Comparison of ENCODE assay signal across 19 mouse cellular contexts in the genomic region with DNA sequence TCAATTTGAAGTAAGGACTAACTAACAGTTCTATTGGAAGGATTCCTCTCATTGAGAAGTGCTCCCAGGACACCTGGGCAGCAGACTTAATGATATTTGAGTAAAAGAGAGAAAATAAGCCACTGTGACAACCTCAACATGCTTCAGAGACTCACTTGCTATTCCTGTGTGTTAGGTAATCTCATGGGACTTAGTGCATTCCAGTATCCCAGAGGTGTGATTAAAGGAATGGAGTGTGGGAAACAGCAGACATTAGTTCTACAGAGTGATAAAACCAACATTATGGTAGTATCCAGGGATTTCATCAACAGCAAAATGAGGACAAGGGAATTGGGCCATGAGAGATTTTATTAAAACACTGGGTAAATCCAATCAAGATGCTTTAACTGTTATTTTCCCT.
"Had no signal": no experiment of that assay in that cellular context is flagged by ENCODE, and none has a peak within 500 bp of the region (broad histone marks: within the 10 kb centered on the region; RNA-seq: fewer than 3 reads in every experiment).

No protein-coding gene starts in this region.

- DNase-seq: liver, embryonic 13.5 days; liver, postnatal 0 days; lung, adult 2 months; lung, postnatal 14 days; lung, postnatal 36 days; midbrain, embryonic 14.5 days; right cerebral cortex, postnatal 14 days; thymus, adult 2 months; thymus, postnatal 25 days; thymus, postnatal 4 days had no signal

- H3K4me3 ChIP-seq: liver, embryonic 13.5 days; liver, embryonic 15.5 days; lung, embryonic 15.5 days; megakaryocyte, embryonic 14.5 days; stomach, embryonic 15.5 days had no signal

- ATAC-seq: liver, postnatal 0 days; lung, postnatal 0 days; midbrain, embryonic 16.5 days had no signal

- H3K27me3 ChIP-seq: liver, embryonic 13.5 days; liver, embryonic 15.5 days; lung, embryonic 15.5 days; megakaryocyte, embryonic 14.5 days; stomach, embryonic 15.5 days had no signal

- H3K27ac ChIP-seq: liver, embryonic 13.5 days; liver, embryonic 15.5 days; lung, embryonic 15.5 days; macrophage; stomach, embryonic 15.5 days; stomach, postnatal 0 days had no signal

- H3K9ac ChIP-seq: liver, embryonic 13.5 days; liver, embryonic 15.5 days; liver, postnatal 0 days; lung, embryonic 15.5 days; stomach, embryonic 15.5 days had no signal

- H3K36me3 ChIP-seq: liver, embryonic 13.5 days; liver, embryonic 15.5 days; lung, embryonic 15.5 days; stomach, embryonic 15.5 days had no signal

- H3K4me1 ChIP-seq: liver, embryonic 13.5 days; liver, embryonic 15.5 days; lung, embryonic 15.5 days; megakaryocyte, embryonic 14.5 days; stomach, embryonic 15.5 days had no signal

- H3K9me3 ChIP-seq: liver, embryonic 13.5 days; liver, embryonic 15.5 days; lung, embryonic 15.5 days; megakaryocyte, embryonic 14.5 days; stomach, embryonic 15.5 days had no signal

- H3K4me2 ChIP-seq: liver, embryonic 13.5 days; liver, embryonic 15.5 days; lung, embryonic 15.5 days; midbrain, embryonic 11.5 days; stomach, embryonic 15.5 days had no signal
